Mouse (Mus musculus) ES-Bruce4 (cell line): Measurements from ENCODE around the gene Siglec1. TPM values are rescaled to one million over a fixed set of nuclear protein-coding genes. Genes with fewer than 3 reads are reported as not detected.

Experiments used
- H3K27ac ChIP-seq: 2 replicates; pipeline ENCODE4 v1.5.1; 2012; ENCODE audit warnings: low read length, inconsistent platforms; ENCODE audit not compliant: insufficient read depth
- H3K27me3 ChIP-seq: 2 replicates; pipeline ENCODE4 v1.6.1; 2012; ENCODE audit warnings: mild to moderate bottlenecking, low read length, inconsistent platforms; ENCODE audit not compliant: control insufficient read depth, poor library complexity, insufficient read depth, severe bottlenecking
- H3K36me3 ChIP-seq: 2 replicates; pipeline ENCODE4 v1.6.1; 2012; ENCODE audit warnings: inconsistent platforms, mild to moderate bottlenecking, low read length, moderate library complexity; ENCODE audit not compliant: control insufficient read depth, poor library complexity, insufficient read depth, severe bottlenecking
- H3K4me1 ChIP-seq: one replicate; pipeline ENCODE4 v1.8.1; 2011; ENCODE audit warnings: low read length; ENCODE audit not compliant: control insufficient read depth, insufficient read depth
- H3K4me3 ChIP-seq: 2 replicates; pipeline ENCODE4 v1.5.1; 2011; ENCODE audit warnings: low read depth, mild to moderate bottlenecking, low read length
- H3K9ac ChIP-seq: 2 replicates; pipeline ENCODE4 v1.6.1; 2012; ENCODE audit warnings: low read depth, mild to moderate bottlenecking, inconsistent platforms; ENCODE audit not compliant: poor library complexity, severe bottlenecking
- H3K9me3 ChIP-seq: replicated peaks from 2 replicates; pipeline ENCODE4 v1.6.1; 2012; ENCODE audit warnings: mild to moderate bottlenecking, low read length, inconsistent platforms; ENCODE audit not compliant: control insufficient read depth, poor library complexity, insufficient read depth, severe bottlenecking
- CTCF ChIP-seq: IDR thresholded peaks from one replicate; pipeline ENCODE4 v1.8.1; 2011; ENCODE audit warnings: low read depth, low read length
- EP300 ChIP-seq: IDR thresholded peaks from 2 replicates; pipeline ENCODE4 v1.6.1; 2011; ENCODE audit warnings: low read depth, low read length; ENCODE audit not compliant: insufficient read depth
- POLR2A ChIP-seq: IDR thresholded peaks from one replicate; pipeline ENCODE4 v1.8.1; 2011; ENCODE audit warnings: low read length; ENCODE audit not compliant: insufficient read depth
- polyA plus RNA-seq: library from polyadenylated mRNA; stranded (reverse); fragments of >200 nt; gene quantifications from 2 replicates; pipeline ENCODE4 v1.2.4, GENCODE M21; 2011; ENCODE audit warnings: low read depth; ENCODE audit not compliant: missing spikeins, insufficient read depth, insufficient read length

Gene Siglec1
- polyA plus RNA-seq, 1 experiment = 0.16 TPM

- Histone ChIP-seq H3K36me3 (no peaks in the 10 kb centered on the region), H3K4me3 (no peak overlapping the region), H3K27me3 (no peaks in the 10 kb centered on the region; the same call in 1 of the 2 replicates), H3K9me3 (no peaks in the 10 kb centered on the region), H3K9ac (no peak overlapping the region), H3K27ac (no peak overlapping the region), H3K4me1 (no peaks in the 10 kb centered on the region)
- TF ChIP-seq CTCF (no peak), EP300 (no peak), POLR2A (no peak)
Observed at GRCm38 (mm10) chr2:131132111-131132888, 45.7 kb upstream of the Siglec1 start.

GRCm38 (mm10) chr2:131130849-131131248 is 44.3 kb upstream of the Siglec1 start:
- H3K36me3 ChIP-seq = no peaks in the 10 kb centered on the region
- H3K4me1 ChIP-seq = peaks cover 2% of the 10 kb centered on the region
- no peak overlapping the region for H3K4me3 ChIP-seq
- H3K27me3 ChIP-seq = no peaks in the 10 kb centered on the region; the same call in 1 of the 2 replicates
- no peaks in the 10 kb centered on the region for H3K9me3 ChIP-seq
- no peak overlapping the region for H3K9ac ChIP-seq
- no peak for TF ChIP-seq POLR2A
- TF ChIP-seq EP300 = no peak
- TF ChIP-seq CTCF = no peak
- no peak overlapping the region for H3K27ac ChIP-seq

GRCm38 (mm10) chr2:131129836-131130235 is 43.3 kb upstream of the Siglec1 start:
- Histone ChIP-seq H3K4me3 (no peak overlapping the region), H3K9me3 (no peaks in the 10 kb centered on the region), H3K27ac (no peak overlapping the region), H3K9ac (no peak overlapping the region), H3K36me3 (no peaks in the 10 kb centered on the region), H3K4me1 (peaks cover 2% of the 10 kb centered on the region), H3K27me3 (no peaks in the 10 kb centered on the region; the same call in 1 of the 2 replicates)
- TF ChIP-seq POLR2A = no peak
- TF ChIP-seq EP300 = no peak
- no peak for TF ChIP-seq CTCF

- no peak overlapping the region for H3K9ac ChIP-seq
- no peaks in the 10 kb centered on the region for H3K9me3 ChIP-seq
- TF ChIP-seq EP300 = no peak
- no peak for TF ChIP-seq POLR2A
- no peak for TF ChIP-seq CTCF
- H3K36me3 ChIP-seq = no peaks in the 10 kb centered on the region
- no peaks in the 10 kb centered on the region; the same call in 1 of the 2 replicates for H3K27me3 ChIP-seq
- no peak overlapping the region for H3K27ac ChIP-seq
- H3K4me3 ChIP-seq = no peak overlapping the region
- H3K4me1 ChIP-seq = peaks cover 2% of the 10 kb centered on the region
Observed at GRCm38 (mm10) chr2:131128636-131129157, 42.1 kb upstream of the Siglec1 start.

GRCm38 (mm10) chr2:131128211-131128610 is 41.6 kb upstream of the Siglec1 start:
- TF ChIP-seq POLR2A = no peak
- TF ChIP-seq EP300 = no peak
- TF ChIP-seq CTCF = no peak
- Histone ChIP-seq H3K27ac (no peak overlapping the region), H3K4me3 (no peak overlapping the region), H3K36me3 (no peaks in the 10 kb centered on the region), H3K9ac (no peak overlapping the region), H3K4me1 (peaks cover 2% of the 10 kb centered on the region), H3K9me3 (no peaks in the 10 kb centered on the region), H3K27me3 (no peaks in the 10 kb centered on the region; the same call in 1 of the 2 replicates)
